8 mouse cellular contexts compared by ENCODE assay signal in genomic region chr5:30072825-30073821, GRCm38 (mm10). TPM values are rescaled to one million over a fixed set of nuclear protein-coding genes. Genes with fewer than 3 reads are reported as not detected.
DNase-seq lines count a peak whose midpoint lies in the region; ATAC-seq lines count a peak whose summit lies in the region.

Tyms (minus strand) TSS chr5:30073617.

- H3K27ac ChIP-seq in forebrain, embryonic 14.5 days (ENCODE audit: low read depth, low read length) = peak within 1 kb of the TSS; percentile 76

- H3K36me3 ChIP-seq in forebrain, embryonic 14.5 days (ENCODE audit: control insufficient read depth, insufficient read depth, low read length) = peaks cover 20% of the 10 kb centered on the region

- H3K4me2 ChIP-seq in forebrain, embryonic 14.5 days (ENCODE audit: low read length) = peak within 1 kb of the TSS; percentile 66

- WGBS in forebrain, embryonic 14.5 days = 1% methylated on average over 45 of the region's 45 CpGs

- peak within 1 kb of the TSS; percentile 82 for H3K9ac ChIP-seq in forebrain, embryonic 14.5 days (ENCODE audit: low read length)

- DNase-seq in ES-CJ7 (ENCODE audit: low read depth, low spot score) = peak; percentile 88
- peak; percentile 92 for DNase-seq in forebrain, embryonic 14.5 days (ENCODE audit: low spot score)
- peak; percentile 73 to 84 for DNase-seq in heart, postnatal 14 days
- DNase-seq in layer of hippocampus, adult 11-12 months (ENCODE audit: low spot score) = peak; percentile 63
- peak; percentile 79 to 84 for DNase-seq in lung, adult 18-20 months
- peak; percentile 63 to 74 for DNase-seq in thymus, adult 18-20 months

- peaks cover 4% of the 10 kb centered on the region; the same call in 1 of the 2 replicates for H3K4me1 ChIP-seq in forebrain, embryonic 14.5 days (ENCODE audit: control insufficient read depth, insufficient read depth, low read length)

- H3K27me3 ChIP-seq in forebrain, embryonic 14.5 days (replicated peaks; ENCODE audit: control insufficient read depth, insufficient read depth, low read length) = no peaks in the 10 kb centered on the region

- peak within 1 kb of the TSS; percentile 70 for H3K4me3 ChIP-seq in forebrain, embryonic 14.5 days (ENCODE audit: low read depth, low read length)

- intact Hi-C loops in heart, postnatal 14 days (cut with DNase I) = no loop called here

- peak; percentile 74 for ATAC-seq in cerebellum, adult (ENCODE audit: insufficient number of reproducible peaks, low FRiP score, low TSS enrichment)
- peak; percentile 95 for ATAC-seq in forebrain, embryonic 14.5 days
- 0 out of 2 replicates have a peak, but pooled peaks have one; percentile 19 for ATAC-seq in neutrophil, adult 5-6 weeks (ENCODE audit: extremely low read depth, insufficient number of reproducible peaks, low FRiP score, poor library complexity, severe bottlenecking)

- H3K9me3 ChIP-seq in forebrain, embryonic 14.5 days (replicated peaks; ENCODE audit: control insufficient read depth, low read length) = no peaks in the 10 kb centered on the region

RNA-seq across cellular contexts. Expression of gene Tyms, which starts in this region (rescaled TPM):
- 117 and 142 TPM in 2 replicates for polyA plus RNA-seq in forebrain, embryonic 14.5 days (2014; fragmentation: Nextera tagmentation; extraction: Ambion mirVana)
- total RNA-seq in heart, postnatal 14 days (2021) = 10 to 100 TPM; 11.6 to 13.9 TPM
- total RNA-seq in neutrophil, adult 5-6 weeks (2017) = 0.98 and 5.4 TPM in 2 replicates

Comparison
In these comparisons a context has a peak if more than half of its experiments do, and no peak if none do; other contexts are left out.
1. Peak in every context shown above with its lines: DNase-seq, ATAC-seq, H3K4me3 ChIP-seq and H3K27ac ChIP-seq.
2. ATAC-seq: peak in every context shown above with its lines; median percentile 95 in forebrain, embryonic 14.5 days; 74 in cerebellum, adult; 19 in neutrophil, adult 5-6 weeks.